Mouse (Mus musculus) MEL (cell line): ENCODE data around the gene Ndrg3.

Experiments
- CTCF ChIP-seq, 3 experiments: IDR thresholded peaks in 2 of 3; conservative IDR thresholded peaks in 1 of 3; 2 replicates each; pipeline ENCODE4 v1.5.1; 2011 to 2012; ENCODE audit warnings: low read length in 3 of 3, low read depth in 2 of 3, mild to moderate bottlenecking in 2 of 3, improper control_type of control experiment in 1 of 3, inconsistent platforms in 1 of 3, mixed read lengths in 1 of 3, moderate library complexity in 1 of 3; ENCODE audit not compliant: control insufficient read depth in 1 of 3, insufficient read depth in 1 of 3, poor library complexity in 1 of 3, severe bottlenecking in 1 of 3
- EP300 ChIP-seq, 2 experiments: IDR thresholded peaks; 2 replicates each; pipeline ENCODE4 v1.6.1; 2011; ENCODE audit warnings: improper control_type of control experiment in 2 of 2, low read length in 2 of 2, low read depth in 1 of 2, mild to moderate bottlenecking in 1 of 2
- USF1 ChIP-seq: IDR thresholded peaks from 2 replicates; pipeline ENCODE4 v1.6.1; 2014; ENCODE audit warnings: low read depth, mild to moderate bottlenecking, inconsistent platforms, low read length, improper control_type of control experiment, moderate library complexity

DNA sequence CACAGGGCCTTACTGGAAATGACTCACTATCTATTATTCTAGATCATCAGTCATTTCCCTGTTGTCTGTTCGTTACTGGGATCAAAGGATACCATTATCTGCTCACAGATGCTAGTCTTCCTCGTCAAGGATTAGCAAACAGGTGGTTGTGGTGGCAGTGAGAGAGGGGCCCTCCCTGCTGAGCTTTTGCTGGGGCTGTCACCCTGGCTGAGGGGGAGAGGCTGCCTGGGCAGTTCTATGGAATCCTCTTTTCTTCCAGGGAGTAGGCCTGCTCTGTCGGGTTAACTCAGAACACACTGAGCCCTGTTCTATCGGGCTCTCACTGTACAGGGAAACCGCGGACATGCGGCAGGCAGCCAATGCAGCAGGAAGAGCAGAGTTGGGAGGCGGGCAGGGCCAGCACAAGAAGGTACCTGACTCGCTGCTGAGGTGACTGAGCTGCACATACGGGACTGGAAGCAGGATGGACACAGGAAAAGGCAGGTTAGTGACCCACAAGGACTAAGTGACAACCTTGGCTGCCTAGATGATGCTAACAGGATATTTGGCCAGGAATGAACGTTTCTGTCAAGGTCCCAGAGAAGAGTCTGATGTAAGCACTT lies 62.2 kb downstream of the Ndrg3 start:
- no peak for TF ChIP-seq USF1
- TF ChIP-seq CTCF (IDR thresholded peaks at IDR 0.05 in 2 of 3, conservative IDR thresholded peaks at IDR 0.05 in 1 of 3; ENCODE audit: control insufficient read depth in 1 of 3, insufficient read depth in 1 of 3, low read depth in 2 of 3, low read length in 3 of 3, poor library complexity in 1 of 3, severe bottlenecking in 1 of 3): no peak
- TF ChIP-seq EP300 (IDR thresholded peaks at IDR 0.05; ENCODE audit: low read depth in 1 of 2, low read length in 2 of 2): no peak
